Mouse (Mus musculus) kidney, postnatal 0 days (tissue): ENCODE data around the gene Il1a. TPM values are rescaled to one million over a fixed set of nuclear protein-coding genes. Genes with fewer than 3 reads are reported as not detected.

Source experiments
- ATAC-seq: fragments of 200-750 bp; cut with Nextera tagmentation; replicated peaks from 2 replicates; pipeline ENCODE4 v1.8.0; 2017; ENCODE audit warnings: low read depth, moderate number of reproducible peaks, moderate TSS enrichment, moderate library complexity; ENCODE audit not compliant: low FRiP score
- DNase-seq: peaks from one replicate; pipeline ENCODE4 v3.0.0-alpha.2; 2016; ENCODE audit warnings: low spot score
- H3K27ac ChIP-seq: fragments of 300-500 bp; sonication (generic); 2 replicates; pipeline ENCODE4 v1.5.1; 2014; ENCODE audit warnings: mild to moderate bottlenecking
- H3K27me3 ChIP-seq: fragments of 300-500 bp; sonication (generic); 2 replicates; pipeline ENCODE4 v1.6.1; 2014; ENCODE audit warnings: low read length, mixed read lengths; ENCODE audit not compliant: insufficient read depth
- H3K36me3 ChIP-seq: fragments of 300-500 bp; sonication (generic); 2 replicates; pipeline ENCODE4 v1.6.1; 2014; ENCODE audit warnings: low read length, mixed read lengths; ENCODE audit not compliant: insufficient read depth
- H3K4me1 ChIP-seq: fragments of 300-500 bp; sonication (generic); replicated peaks from 2 replicates; pipeline ENCODE4 v1.6.1; 2014; ENCODE audit warnings: antibody characterized with exemption, low read length, mixed read lengths; ENCODE audit not compliant: insufficient read depth
- H3K4me2 ChIP-seq: fragments of 300-500 bp; sonication (generic); 2 replicates; pipeline ENCODE4 v1.6.1; 2014; ENCODE audit warnings: mild to moderate bottlenecking, low read length, moderate library complexity, mixed read lengths
- H3K4me3 ChIP-seq: fragments of 300-500 bp; sonication (generic); replicated peaks from 2 replicates; pipeline ENCODE4 v1.5.1; 2014; ENCODE audit warnings: low read depth, low read length
- H3K9ac ChIP-seq: fragments of 300-500 bp; sonication (generic); 2 replicates; pipeline ENCODE4 v1.6.1; 2014; ENCODE audit warnings: low read depth, low read length
- H3K9me3 ChIP-seq: fragments of 300-500 bp; sonication (generic); replicated peaks from 2 replicates; pipeline ENCODE4 v1.6.1; 2016; ENCODE audit warnings: low read length, inconsistent platforms, mixed read lengths
- CTCF ChIP-seq: IDR thresholded peaks from 2 replicates; pipeline ENCODE4 v1.5.1; 2016; ENCODE audit warnings: antibody characterized with exemption, low read depth, mild to moderate bottlenecking, moderate library complexity
- WGBS: fragments of 180-500 bp; shearing (Covaris S2); extraction: QIAGEN DNeasy Blood & Tissue Kit; methylation state at CpG from one replicate; pipeline ENCODE4 v1.1.7; 2014; 5-methylcytosine and 5-hydroxymethylcytosine counted together
- polyA plus RNA-seq: library from polyadenylated mRNA; unstranded; fragments of >200 nt; fragmentation: Nextera tagmentation; extraction: Ambion mirVana; gene quantifications from 2 replicates; pipeline ENCODE4 v1.2.1, GENCODE M21; 2015

Gene Il1a
- polyA plus RNA-seq, 1 experiment from 2014 or later = not detected

GRCm38 (mm10) chr2:129258475-129259211 is 51.1 kb downstream of the Il1a start:
- 39% methylated on average over 7 of the region's 7 CpGs for WGBS
- ATAC-seq = peak; percentile 44; the same call in 1 of the 2 replicates

GRCm38 (mm10) chr2:129258056-129258455 is 51.7 kb downstream of the Il1a start:
- no peaks in the 10 kb centered on the region for H3K27me3 ChIP-seq
- H3K9me3 ChIP-seq = no peaks in the 10 kb centered on the region
- no peak overlapping the region for H3K4me3 ChIP-seq
- no peak overlapping the region for H3K27ac ChIP-seq
- WGBS = 79% methylated on average over 3 of the region's 3 CpGs
- H3K9ac ChIP-seq = no peak overlapping the region
- DNase-seq (no peak), ATAC-seq (no peak)
- no peaks in the 10 kb centered on the region for H3K36me3 ChIP-seq
- no peaks in the 10 kb centered on the region for H3K4me1 ChIP-seq
- TF ChIP-seq CTCF = no peak
- H3K4me2 ChIP-seq = no peak overlapping the region

More at GRCm38 (mm10) chr2:129258475-129259211, 51.1 kb downstream of the Il1a start:
- Histone ChIP-seq H3K4me2 (no peak overlapping the region), H3K27ac (no peak overlapping the region), H3K36me3 (no peaks in the 10 kb centered on the region), H3K4me3 (no peak overlapping the region), H3K9me3 (no peaks in the 10 kb centered on the region), H3K27me3 (no peaks in the 10 kb centered on the region), H3K4me1 (no peaks in the 10 kb centered on the region), H3K9ac (no peak overlapping the region)
- DNase-seq = peak; percentile 94
- TF ChIP-seq CTCF = peak; percentile 97

- no peaks in the 10 kb centered on the region for H3K36me3 ChIP-seq
- TF ChIP-seq CTCF = no peak
- H3K27ac ChIP-seq = no peak overlapping the region
- no peaks in the 10 kb centered on the region for H3K9me3 ChIP-seq
- no peak overlapping the region for H3K4me2 ChIP-seq
- ATAC-seq (no peak), DNase-seq (no peak)
- H3K9ac ChIP-seq = no peak overlapping the region
- H3K4me3 ChIP-seq = no peak overlapping the region
- 75% methylated on average over 4 of the region's 4 CpGs for WGBS
- no peaks in the 10 kb centered on the region for H3K4me1 ChIP-seq
- H3K27me3 ChIP-seq = no peaks in the 10 kb centered on the region
These were observed 53.8 kb downstream of the Il1a start for GRCm38 (mm10) chr2:129256006-129256405.

- Histone ChIP-seq H3K4me3 (no peak overlapping the region), H3K27ac (no peak overlapping the region)
- 47% methylated on average over 2 of the region's 2 CpGs for WGBS
These were observed 55.7 kb downstream of the Il1a start for GRCm38 (mm10) chr2:129254076-129254475.

GRCm38 (mm10) chr2:129253631-129253970 is 56.2 kb downstream of the Il1a start:
- Histone ChIP-seq H3K9me3 (no peaks in the 10 kb centered on the region), H3K27ac (no peak overlapping the region), H3K36me3 (no peaks in the 10 kb centered on the region), H3K4me2 (no peak overlapping the region), H3K4me1 (no peaks in the 10 kb centered on the region), H3K27me3 (no peaks in the 10 kb centered on the region), H3K9ac (no peak overlapping the region), H3K4me3 (no peak overlapping the region)
- 63% methylated on average over 2 of the region's 2 CpGs for WGBS
- DNase-seq (no peak), ATAC-seq (no peak)
- no peak for TF ChIP-seq CTCF

More at GRCm38 (mm10) chr2:129254076-129254475, 55.7 kb downstream of the Il1a start:
- Histone ChIP-seq H3K4me1 (no peaks in the 10 kb centered on the region), H3K9me3 (no peaks in the 10 kb centered on the region), H3K27me3 (no peaks in the 10 kb centered on the region), H3K9ac (no peak overlapping the region), H3K4me2 (no peak overlapping the region), H3K36me3 (no peaks in the 10 kb centered on the region)
- ATAC-seq (no peak), DNase-seq (no peak)
- TF ChIP-seq CTCF = no peak

- H3K27ac ChIP-seq = no peak overlapping the region
- no peaks in the 10 kb centered on the region for H3K4me1 ChIP-seq
- H3K4me2 ChIP-seq = no peak overlapping the region
- DNase-seq (no peak), ATAC-seq (no peak)
- no peaks in the 10 kb centered on the region for H3K36me3 ChIP-seq
- H3K9ac ChIP-seq = no peak overlapping the region
- 89% methylated on average over 19 of the region's 19 CpGs for WGBS
- H3K4me3 ChIP-seq = no peak overlapping the region
- H3K9me3 ChIP-seq = no peaks in the 10 kb centered on the region
- no peak for TF ChIP-seq CTCF
- no peaks in the 10 kb centered on the region for H3K27me3 ChIP-seq
These were observed 56.7 kb downstream of the Il1a start for GRCm38 (mm10) chr2:129252836-129253630.

Other genes starting within 250 kb of the Il1a start
- gene Ttl, start 244.0 kb downstream of the Il1a start, polyA plus RNA-seq = 9.7 and 10.0 TPM in 2 replicates
- gene Polr1b, start 209.0 kb downstream of the Il1a start, polyA plus RNA-seq = 17.4 and 19.5 TPM in 2 replicates
- gene Chchd5, start 180.3 kb downstream of the Il1a start, polyA plus RNA-seq = 24.9 and 26.8 TPM in 2 replicates
- gene Slc20a1, start 111.2 kb downstream of the Il1a start, polyA plus RNA-seq = 12.4 and 15.2 TPM in 2 replicates
- 22.8 and 22.9 TPM in 2 replicates for gene Ckap2l, start 12.8 kb downstream of the Il1a start, polyA plus RNA-seq
- 0.43 TPM in 2 replicates for gene Il1b, start 61.2 kb upstream of the Il1a start, polyA plus RNA-seq
- gene F830045P16Rik, start 226.6 kb upstream of the Il1a start, polyA plus RNA-seq = not detected in 2 replicates